Mouse (Mus musculus) lung, postnatal 0 days (tissue): ENCODE results near the gene Rap2c.

Experiments used
- CTCF ChIP-seq: IDR thresholded peaks from 2 replicates; pipeline ENCODE4 v1.5.1; 2016; ENCODE audit warnings: antibody characterized with exemption, mild to moderate bottlenecking
- EP300 ChIP-seq: IDR thresholded peaks from 2 replicates; pipeline ENCODE4 v1.6.1; 2016; ENCODE audit warnings: antibody characterized with exemption, mild to moderate bottlenecking, control low read depth

- TF ChIP-seq CTCF (no peak), EP300 (no peak)
Observed at GRCm38 (mm10) chrX:51016926-51017325, 892 bp downstream of the Rap2c start.
